Mouse (Mus musculus) olfactory bulb, adult 2 months (tissue): Measurements from ENCODE around the gene Slc38a11. TPM values are rescaled to one million over a fixed set of nuclear protein-coding genes. Genes with fewer than 3 reads are reported as not detected.

ENCODE experiments used
- H3K27ac ChIP-seq: fragments of 200-500 bp; 2 replicates; pipeline ENCODE4 v1.5.1; 2012; ENCODE audit warnings: low read depth, low read length; ENCODE audit not compliant: insufficient read depth
- H3K4me1 ChIP-seq: fragments of 200-500 bp; 2 replicates; pipeline ENCODE4 v1.6.1; 2012; ENCODE audit warnings: low read length; ENCODE audit not compliant: control insufficient read depth, insufficient read depth
- H3K4me3 ChIP-seq: fragments of 200-500 bp; 2 replicates; pipeline ENCODE4 v1.5.1; 2012; ENCODE audit warnings: mild to moderate bottlenecking, low read depth, low read length, moderate library complexity; ENCODE audit not compliant: insufficient read depth
- CTCF ChIP-seq: fragments of 200-500 bp; IDR thresholded peaks from 2 replicates; pipeline ENCODE4 v1.5.1; 2012; ENCODE audit warnings: low read depth, mild to moderate bottlenecking, low read length, moderate library complexity; ENCODE audit not compliant: insufficient read depth
- POLR2A ChIP-seq: fragments of 200-500 bp; IDR thresholded peaks from 2 replicates; pipeline ENCODE4 v1.6.1; 2012; ENCODE audit warnings: mild to moderate bottlenecking, low read depth, low read length, moderate library complexity; ENCODE audit not compliant: insufficient read depth
- WGBS: fragments of 180-500 bp; shearing (Covaris S2); methylation state at CpG from one replicate; pipeline ENCODE4 v1.1.7; 2018; 5-methylcytosine and 5-hydroxymethylcytosine counted together
- polyA plus RNA-seq: library from polyadenylated mRNA; stranded (reverse); fragments of >200 nt; gene quantifications from 2 replicates; pipeline ENCODE4 v1.2.4, GENCODE M21; 2012; ENCODE audit warnings: low replicate concordance; ENCODE audit not compliant: missing spikeins, insufficient read depth, insufficient read length

Gene Slc38a11
- polyA plus RNA-seq, 1 experiment: not detected

DNA sequence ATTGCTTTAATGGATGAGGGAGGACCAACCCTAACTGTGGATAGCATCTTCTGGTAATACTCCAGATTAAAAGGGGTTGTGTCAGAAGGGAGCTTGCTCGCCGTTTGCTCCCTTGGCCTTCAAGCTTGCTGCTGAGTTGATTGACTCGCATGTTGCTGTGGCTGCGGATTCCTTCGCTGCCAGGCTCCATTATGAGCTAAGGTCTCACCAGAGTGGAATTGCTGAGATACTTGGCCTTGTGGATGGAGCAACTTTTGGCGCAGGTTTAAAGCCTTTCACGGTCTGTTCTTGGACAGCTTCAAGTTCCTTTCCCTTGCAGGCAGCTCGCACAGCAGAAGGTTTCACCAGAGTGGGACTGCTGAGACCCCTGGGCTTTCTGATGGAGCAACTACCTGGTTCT lies 70.4 kb downstream of the Slc38a11 start:
- WGBS: 85% methylated on average over 8 of the region's 8 CpGs

DNA sequence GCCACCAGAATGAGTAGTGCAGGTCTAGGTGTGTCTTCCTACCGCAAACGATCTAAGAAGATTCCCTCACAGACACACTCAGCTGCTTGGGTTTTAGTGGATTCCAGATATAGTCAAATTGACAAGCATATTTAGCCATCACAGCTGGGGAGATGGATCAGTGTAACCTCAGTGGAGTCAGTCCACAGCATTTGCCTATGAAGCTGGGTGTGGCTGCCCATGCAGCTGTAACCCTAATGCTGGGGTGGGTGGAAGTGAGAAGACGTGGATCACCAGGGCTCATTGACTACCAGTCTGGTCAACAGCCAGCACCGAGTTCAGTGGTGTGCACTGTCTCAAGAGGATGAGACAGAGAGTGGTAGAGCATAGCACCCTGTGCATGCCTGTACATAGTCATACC lies 74.1 kb downstream of the Slc38a11 start:
- Histone ChIP-seq H3K27ac (no peak overlapping the region), H3K4me3 (no peak overlapping the region), H3K4me1 (0 out of 2 replicates have a peak, but pooled peaks cover 2% of the 10 kb centered on the region)
- WGBS: 94% methylated on average over 4 of the region's 4 CpGs
- TF ChIP-seq CTCF (no peak), POLR2A (no peak)

More for the DNA sequence above, 70.4 kb downstream of the Slc38a11 start:
- Histone ChIP-seq H3K4me3 (no peak overlapping the region), H3K27ac (no peak overlapping the region), H3K4me1 (no peaks in the 10 kb centered on the region)
- TF ChIP-seq POLR2A: no peak
- no peak for TF ChIP-seq CTCF

DNA sequence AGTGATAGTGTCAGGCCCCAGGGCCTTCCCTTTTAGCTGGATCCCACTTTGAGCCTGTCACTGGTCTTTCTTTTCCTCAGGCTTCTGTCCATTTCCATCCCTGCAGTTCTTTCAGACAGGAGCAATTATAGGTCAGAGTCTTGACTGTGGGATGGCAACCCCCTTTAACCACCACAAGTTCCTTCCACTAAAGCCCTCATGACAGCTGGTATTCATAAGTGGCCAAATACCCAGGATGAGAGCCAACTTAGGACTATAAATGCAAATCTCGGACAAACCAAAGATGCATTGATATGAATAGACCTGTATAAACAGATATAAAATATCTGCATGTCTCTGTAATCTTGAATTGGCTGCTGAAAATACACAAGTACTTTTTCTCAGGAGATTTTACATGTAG lies 75.1 kb downstream of the Slc38a11 start:
- WGBS: 84% methylated on average over 1 of the region's 1 CpGs
- Histone ChIP-seq H3K4me3 (no peak overlapping the region), H3K4me1 (0 out of 2 replicates have a peak, but pooled peaks cover 2% of the 10 kb centered on the region), H3K27ac (no peak overlapping the region)
- TF ChIP-seq POLR2A (no peak), CTCF (no peak)

DNA sequence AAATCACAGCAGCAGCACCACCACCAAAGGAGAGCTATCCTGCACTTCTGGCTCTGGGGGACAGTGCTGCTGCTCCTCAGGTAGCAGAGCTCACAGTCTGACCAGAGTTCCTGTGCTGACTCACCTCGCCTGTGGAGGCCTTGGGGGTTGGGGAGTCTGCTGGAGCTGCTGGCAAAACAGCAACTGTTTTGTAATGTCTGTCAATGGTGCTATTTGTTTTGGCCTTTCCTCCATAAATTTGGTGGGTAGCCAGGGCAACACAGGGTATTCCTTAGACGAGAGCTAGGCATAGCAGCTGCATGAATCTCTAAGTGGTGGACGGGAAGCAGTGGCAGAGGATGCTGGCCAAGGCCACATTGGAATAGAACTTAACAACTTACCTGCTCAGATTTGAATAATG lies 78.5 kb downstream of the Slc38a11 start:
- 0 out of 2 replicates have a peak, but pooled peaks cover 2% of the 10 kb centered on the region for H3K4me1 ChIP-seq
- TF ChIP-seq POLR2A (no peak), CTCF (no peak)
- H3K4me3 ChIP-seq: no peak overlapping the region
- WGBS: 55% methylated on average over 3 of the region's 3 CpGs
- H3K27ac ChIP-seq: no peak overlapping the region

DNA sequence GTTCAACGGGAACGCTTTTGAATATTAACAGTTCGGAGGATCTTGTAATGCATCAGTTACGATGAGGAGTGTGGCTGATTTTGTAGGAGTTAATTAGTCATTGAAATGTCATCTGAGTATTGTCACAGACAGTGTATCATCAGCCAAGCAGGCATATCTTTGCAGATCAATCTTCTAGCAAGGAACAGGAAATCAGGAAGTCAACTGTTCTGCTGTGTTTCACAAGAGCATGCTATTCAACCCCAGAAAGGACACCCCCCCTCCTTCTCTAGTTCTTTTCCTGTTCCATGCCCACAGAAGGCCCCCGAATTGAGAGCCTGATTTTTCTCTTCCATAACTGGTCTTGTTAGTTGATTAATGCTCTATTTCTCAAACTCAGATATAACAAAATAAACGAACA lies 80.9 kb downstream of the Slc38a11 start:
- 0 out of 2 replicates have a peak, but pooled peaks cover 2% of the 10 kb centered on the region for H3K4me1 ChIP-seq
- H3K4me3 ChIP-seq: no peak overlapping the region
- H3K27ac ChIP-seq: no peak overlapping the region
- TF ChIP-seq POLR2A (no peak), CTCF (no peak)
- WGBS: 93% methylated on average over 6 of the region's 6 CpGs

DNA sequence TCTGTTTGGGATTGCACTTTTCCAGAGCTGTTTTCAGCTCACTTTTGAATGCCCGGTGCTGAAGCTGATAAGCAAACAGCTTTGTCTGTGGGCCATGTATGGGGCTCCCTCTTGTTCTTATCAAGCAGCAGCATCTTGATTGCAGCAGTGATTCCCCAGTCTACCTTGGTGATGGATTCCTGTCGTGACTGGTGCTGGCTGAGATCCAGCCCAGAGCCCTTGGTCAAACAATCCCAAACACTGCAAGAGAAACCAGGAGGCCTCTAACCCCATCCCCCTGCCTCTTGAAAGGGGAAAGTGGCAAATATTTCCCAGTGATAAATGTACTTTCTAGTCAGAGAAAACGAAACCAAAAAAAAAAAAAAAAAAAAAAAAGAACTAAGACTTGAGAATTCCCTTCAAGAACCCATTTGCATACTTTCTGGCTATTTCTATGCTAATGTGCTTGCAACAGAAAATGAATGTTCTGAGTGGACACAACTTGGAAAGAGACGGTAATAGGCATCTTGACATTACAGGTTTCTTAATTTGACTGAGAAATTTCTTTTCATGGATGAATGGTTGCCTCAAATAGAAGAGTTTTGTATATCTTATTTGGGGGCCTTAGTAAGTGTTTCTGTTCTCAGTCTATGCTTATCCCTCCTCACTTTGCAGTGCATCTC lies 84.7 kb downstream of the Slc38a11 start:
- no peaks in the 10 kb centered on the region for H3K4me1 ChIP-seq
- no peak for TF ChIP-seq CTCF
- no peak for TF ChIP-seq POLR2A
- WGBS: 44% methylated on average over 4 of the region's 4 CpGs
- H3K27ac ChIP-seq: no peak overlapping the region
- H3K4me3 ChIP-seq: no peak overlapping the region

DNA sequence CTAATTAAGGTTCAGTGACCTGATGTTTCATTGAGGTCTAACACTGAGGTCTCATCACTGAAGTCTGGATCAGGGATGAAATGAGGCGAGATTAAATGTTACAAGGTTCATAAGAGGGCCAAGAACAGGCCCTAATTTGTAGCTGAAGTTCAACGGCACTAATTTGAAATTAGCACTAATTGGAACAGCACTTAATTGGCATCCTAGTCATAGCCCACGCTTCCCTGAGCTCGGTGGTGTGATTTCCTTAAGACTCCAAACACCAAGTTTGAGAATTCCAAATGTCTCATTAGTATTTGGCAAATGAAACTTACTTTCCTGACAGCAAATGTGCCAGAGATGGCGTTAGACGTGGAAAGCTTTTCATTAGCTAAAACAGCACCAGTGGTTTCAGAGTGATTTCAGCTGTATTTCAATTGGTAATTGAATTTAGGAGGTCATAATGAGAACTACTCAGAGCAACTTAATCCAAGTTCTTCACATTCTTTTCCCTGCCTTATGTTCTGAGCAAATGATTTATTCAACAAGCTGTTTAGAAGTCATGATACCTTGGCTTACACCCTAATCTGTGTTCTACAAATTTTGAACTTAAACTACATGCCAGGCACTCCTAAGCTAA lies 88.3 kb downstream of the Slc38a11 start:
- TF ChIP-seq CTCF: no peak
- TF ChIP-seq POLR2A: no peak
- no peak overlapping the region for H3K4me3 ChIP-seq
- 38% methylated on average over 6 of the region's 6 CpGs for whole genome bisulfite sequencing
- no peaks in the 10 kb centered on the region for H3K4me1 ChIP-seq
- H3K27ac ChIP-seq: no peak overlapping the region

DNA sequence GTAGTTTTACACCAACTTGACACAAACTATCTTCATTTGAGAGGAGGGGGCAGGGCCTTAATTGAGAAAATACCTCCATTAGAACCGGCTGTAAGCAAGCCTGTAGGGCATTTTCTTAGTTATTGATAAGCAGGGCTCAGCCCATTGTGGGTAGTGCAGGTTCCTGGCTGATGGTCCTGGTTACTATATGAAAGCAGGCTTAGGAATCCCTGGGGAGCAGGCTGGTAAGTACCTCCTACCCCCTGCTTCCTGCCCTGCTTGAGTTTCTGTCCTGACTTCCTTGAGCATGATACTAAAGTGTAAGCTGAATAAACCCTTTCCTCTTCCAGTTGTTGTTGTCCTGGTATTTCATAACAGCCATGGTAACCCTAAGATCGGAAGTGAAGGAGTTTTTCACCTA lies 89.9 kb downstream of the Slc38a11 start:
- no peak for TF ChIP-seq CTCF
- 83% methylated on average over 2 of the region's 2 CpGs for WGBS
- Histone ChIP-seq H3K4me1 (no peaks in the 10 kb centered on the region), H3K4me3 (no peak overlapping the region), H3K27ac (no peak overlapping the region)

DNA sequence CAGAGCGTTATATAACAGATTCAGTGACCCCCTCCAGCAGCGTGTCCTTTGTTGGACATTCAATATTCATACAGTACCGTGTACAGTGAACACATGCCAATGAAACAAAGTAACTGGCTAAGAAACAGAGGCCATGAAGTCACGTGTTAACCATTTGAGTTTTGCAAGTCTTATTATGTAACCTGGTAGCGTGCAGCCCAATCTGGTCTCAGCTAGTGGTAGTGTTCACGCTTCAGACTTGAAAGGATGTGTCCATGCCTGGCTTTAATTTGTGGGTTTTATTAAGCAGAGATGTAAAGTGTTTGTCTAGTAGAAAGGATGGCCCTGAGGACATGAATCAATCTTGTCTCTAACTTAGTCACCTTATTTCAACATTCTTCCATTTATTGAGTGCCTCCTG lies 95.1 kb downstream of the Slc38a11 start:
- Histone ChIP-seq H3K4me1 (no peaks in the 10 kb centered on the region), H3K27ac (no peak overlapping the region), H3K4me3 (no peak overlapping the region)
- TF ChIP-seq CTCF: no peak
- 91% methylated on average over 6 of the region's 6 CpGs for WGBS

DNA sequence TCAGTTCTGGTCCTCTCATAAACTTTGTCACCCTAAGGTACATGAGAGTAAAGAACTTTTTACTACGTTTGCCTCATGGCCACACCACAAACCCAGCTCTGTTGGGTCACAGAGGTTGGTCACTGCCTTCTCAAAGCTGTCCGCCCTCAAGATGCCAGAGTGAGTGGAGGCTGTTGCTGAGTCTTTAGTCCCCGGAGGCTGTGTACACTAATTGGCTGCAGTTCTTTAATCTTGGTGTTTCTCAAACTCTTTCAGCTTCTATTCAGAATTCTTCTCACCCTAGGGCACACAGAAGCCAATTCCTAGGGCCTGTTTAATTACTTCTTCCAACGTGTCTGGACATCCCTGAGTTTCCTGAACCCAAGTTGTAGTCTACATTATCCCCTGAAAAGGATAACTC lies 96.0 kb downstream of the Slc38a11 start:
- Histone ChIP-seq H3K4me3 (no peak overlapping the region), H3K4me1 (no peaks in the 10 kb centered on the region), H3K27ac (no peak overlapping the region)
- no peak for TF ChIP-seq POLR2A
- TF ChIP-seq CTCF: no peak
- WGBS: 38% methylated on average over 4 of the region's 4 CpGs
